Mouse (Mus musculus): Measurements from ENCODE around the gene Ubap2. TPM values are rescaled to one million over a fixed set of nuclear protein-coding genes. Genes with fewer than 3 reads are reported as not detected.

Ubap2 gene
- 64.5 and 76.4 TPM in 2 replicates for polyA plus RNA-seq (2015; fragmentation: Nextera tagmentation; extraction: Ambion mirVana)

DNA sequence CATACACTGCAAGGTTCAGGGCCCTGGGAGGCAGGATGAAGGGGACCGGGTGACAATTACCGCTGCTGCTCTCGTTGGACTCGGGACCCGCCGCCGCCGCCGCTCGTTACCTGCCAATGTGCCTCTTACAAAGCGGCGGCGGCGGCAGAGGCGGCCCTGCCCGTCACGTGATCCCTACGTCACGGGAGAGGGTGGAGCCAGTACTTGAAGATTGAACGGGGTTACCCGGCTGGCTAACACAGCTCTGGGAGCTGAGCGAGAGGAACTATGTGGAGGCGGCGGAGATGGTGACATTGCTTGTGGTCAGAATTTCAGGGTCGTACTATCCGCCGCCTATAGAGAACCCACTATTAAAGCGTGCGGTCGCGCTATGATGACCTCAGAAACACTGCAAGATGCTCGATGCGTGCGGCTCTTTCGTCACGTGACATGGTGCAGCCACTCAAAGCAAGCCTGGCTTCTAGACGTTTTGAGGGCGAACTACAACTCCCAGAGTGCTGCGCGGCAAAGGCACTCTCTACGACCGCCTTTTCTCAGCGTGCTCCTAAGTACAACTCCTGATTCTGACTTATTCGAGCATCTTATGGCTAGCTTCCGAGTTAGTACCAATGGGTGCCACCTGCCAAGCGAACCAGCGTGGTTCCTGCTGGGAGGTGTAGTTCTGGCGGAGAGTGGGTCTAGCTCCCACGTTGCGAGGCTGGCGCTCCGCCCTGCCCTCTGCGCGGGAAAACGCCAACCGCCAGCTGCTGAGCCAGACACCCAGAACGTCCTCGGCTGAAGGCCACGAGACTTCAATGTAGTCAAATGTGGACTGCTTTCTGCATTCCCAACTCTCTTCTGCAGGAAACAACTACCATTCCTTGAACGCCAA is at the start of gene Ubap2:
TSS of gene Ubap2 (minus strand) at position 165 of the 871 bp plus-strand sequence.
- Histone ChIP-seq H3K9ac (replicated peaks; ENCODE audit: low read length) (peak within 1 kb of the TSS; percentile 93), H3K4me3 (ENCODE audit: low read length) (peak within 1 kb of the TSS; percentile 92), H3K27ac (ENCODE audit: low read length) (peak within 1 kb of the TSS; percentile 96), H3K4me1 (ENCODE audit: insufficient read depth, low read length) (peaks cover 26% of the 10 kb centered on the region), H3K36me3 (ENCODE audit: insufficient read depth, low read length) (peaks cover 10% of the 10 kb centered on the region), H3K27me3 (ENCODE audit: insufficient read depth, low read length) (no peaks in the 10 kb centered on the region), H3K4me2 (replicated peaks; ENCODE audit: low read depth, low read length) (peak within 1 kb of the TSS; percentile 70), H3K9me3 (ENCODE audit: low read length) (no peaks in the 10 kb centered on the region)
- peak; percentile 98 for ATAC-seq (ENCODE audit: low FRiP score, low TSS enrichment)
- WGBS: under 1% methylated on average over 60 of the region's 60 CpGs

DNA sequence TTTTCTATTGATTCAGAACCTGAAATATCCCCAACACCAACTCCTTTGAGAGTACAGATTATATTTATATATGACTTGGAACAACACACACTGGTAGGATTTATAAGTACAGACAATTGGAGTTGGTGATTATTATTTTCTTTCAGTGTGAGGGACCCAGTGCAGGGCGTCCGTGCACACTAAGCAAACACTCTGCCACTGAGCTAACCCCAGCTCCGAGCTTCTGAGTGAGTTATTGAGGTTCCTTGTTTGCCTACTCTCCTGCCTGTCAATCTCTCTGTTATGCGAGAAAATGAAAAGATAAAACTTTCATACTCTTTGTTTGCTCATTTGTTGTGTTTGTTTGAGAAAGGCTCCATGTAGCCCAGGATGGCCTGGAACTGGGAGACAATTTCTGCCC is 46.0 kb upstream of the Ubap2 start:
- no peaks in the 10 kb centered on the region for H3K9me3 ChIP-seq (ENCODE audit: low read length)
- no peak overlapping the region for H3K9ac ChIP-seq (replicated peaks; ENCODE audit: low read length)
- no peaks in the 10 kb centered on the region for H3K36me3 ChIP-seq (ENCODE audit: insufficient read depth, low read length)
- no peak overlapping the region for H3K4me2 ChIP-seq (replicated peaks; ENCODE audit: low read depth, low read length)
- H3K27me3 ChIP-seq (ENCODE audit: insufficient read depth, low read length): no peaks in the 10 kb centered on the region
- no peak for ATAC-seq (ENCODE audit: low FRiP score, low TSS enrichment)
- no peak overlapping the region for H3K4me3 ChIP-seq (ENCODE audit: low read length)
- 50% methylated on average over 4 of the region's 4 CpGs for WGBS
- H3K27ac ChIP-seq (ENCODE audit: low read length): no peak overlapping the region
- H3K4me1 ChIP-seq (ENCODE audit: insufficient read depth, low read length): no peaks in the 10 kb centered on the region

- no peak for ATAC-seq (ENCODE audit: low FRiP score, low TSS enrichment)
- Histone ChIP-seq H3K4me2 (replicated peaks; ENCODE audit: low read depth, low read length) (no peak overlapping the region), H3K27me3 (ENCODE audit: insufficient read depth, low read length) (no peaks in the 10 kb centered on the region), H3K36me3 (ENCODE audit: insufficient read depth, low read length) (no peaks in the 10 kb centered on the region), H3K4me1 (ENCODE audit: insufficient read depth, low read length) (peaks cover 12% of the 10 kb centered on the region), H3K9ac (replicated peaks; ENCODE audit: low read length) (no peak overlapping the region), H3K4me3 (ENCODE audit: low read length) (no peak overlapping the region), H3K27ac (ENCODE audit: low read length) (no peak overlapping the region), H3K9me3 (ENCODE audit: low read length) (no peaks in the 10 kb centered on the region)
- 81% methylated on average over 5 of the region's 5 CpGs for WGBS
Observed at GRCm38 (mm10) chr4:41318267-41318666, 43.3 kb upstream of the Ubap2 start.

GRCm38 (mm10) chr4:41315173-41315572 is 40.2 kb upstream of the Ubap2 start:
- peak overlapping the region; percentile 93 for H3K9ac ChIP-seq (replicated peaks; ENCODE audit: low read length)
- no peaks in the 10 kb centered on the region for H3K9me3 ChIP-seq (ENCODE audit: low read length)
- H3K27ac ChIP-seq (ENCODE audit: low read length): peak overlapping the region; percentile 99
- H3K4me2 ChIP-seq (replicated peaks; ENCODE audit: low read depth, low read length): peak overlapping the region; percentile 90
- peaks cover 20% of the 10 kb centered on the region for H3K4me1 ChIP-seq (ENCODE audit: insufficient read depth, low read length)
- no peaks in the 10 kb centered on the region for H3K27me3 ChIP-seq (ENCODE audit: insufficient read depth, low read length)
- no peak for ATAC-seq (ENCODE audit: low FRiP score, low TSS enrichment)
- 43% methylated on average over 8 of the region's 8 CpGs for WGBS
- H3K36me3 ChIP-seq (ENCODE audit: insufficient read depth, low read length): peaks cover 18% of the 10 kb centered on the region
- H3K4me3 ChIP-seq (ENCODE audit: low read length): peak overlapping the region; percentile 87

GRCm38 (mm10) chr4:41314141-41315129 is 39.5 kb upstream of the Ubap2 start, which contains the start of gene Dcaf12:
Dcaf12 (minus strand) TSS chr4:41314889.
- H3K9ac ChIP-seq (replicated peaks; ENCODE audit: low read length): peak within 1 kb of the TSS; percentile 93

DNA sequence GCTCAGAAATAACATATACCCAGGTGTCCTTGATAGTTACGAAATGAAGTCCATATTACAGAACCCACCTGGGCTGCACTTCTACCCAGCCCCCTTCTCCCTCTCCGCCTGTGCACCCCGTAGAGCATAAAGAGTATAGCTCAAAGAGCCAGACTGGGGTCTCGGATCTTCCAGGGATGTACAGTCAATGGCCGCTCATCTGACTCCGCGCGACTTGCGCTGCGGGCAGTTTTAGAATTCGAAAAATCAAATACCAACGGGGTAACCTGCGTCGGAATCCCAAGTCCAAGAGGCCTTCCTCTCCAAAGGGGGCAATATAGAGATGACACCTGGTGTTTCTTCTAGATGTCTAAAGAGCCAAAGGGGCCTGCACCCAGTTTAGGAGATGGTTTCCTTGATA is 38.8 kb upstream of the Ubap2 start:
- Histone ChIP-seq H3K9me3 (ENCODE audit: low read length) (no peaks in the 10 kb centered on the region), H3K4me2 (replicated peaks; ENCODE audit: low read depth, low read length) (peak overlapping the region; percentile 90), H3K27me3 (ENCODE audit: insufficient read depth, low read length) (no peaks in the 10 kb centered on the region), H3K9ac (replicated peaks; ENCODE audit: low read length) (peak overlapping the region; percentile 93), H3K4me1 (ENCODE audit: insufficient read depth, low read length) (peaks cover 20% of the 10 kb centered on the region), H3K27ac (ENCODE audit: low read length) (peak overlapping the region; percentile 99), H3K4me3 (ENCODE audit: low read length) (peak overlapping the region; percentile 87), H3K36me3 (ENCODE audit: insufficient read depth, low read length) (peaks cover 32% of the 10 kb centered on the region)
- no peak for ATAC-seq (ENCODE audit: low FRiP score, low TSS enrichment)
- 9% methylated on average over 14 of the region's 14 CpGs for WGBS

More at GRCm38 (mm10) chr4:41314141-41315129, 39.5 kb upstream of the Ubap2 start, which contains the start of gene Dcaf12:
- WGBS: under 1% methylated on average over 70 of the region's 70 CpGs
- Histone ChIP-seq H3K36me3 (ENCODE audit: insufficient read depth, low read length) (peaks cover 25% of the 10 kb centered on the region), H3K4me2 (replicated peaks; ENCODE audit: low read depth, low read length) (peak within 1 kb of the TSS; percentile 90), H3K4me1 (ENCODE audit: insufficient read depth, low read length) (peaks cover 20% of the 10 kb centered on the region), H3K9me3 (ENCODE audit: low read length) (no peaks in the 10 kb centered on the region), H3K4me3 (ENCODE audit: low read length) (peak within 1 kb of the TSS; percentile 87), H3K27me3 (ENCODE audit: insufficient read depth, low read length) (no peaks in the 10 kb centered on the region), H3K27ac (ENCODE audit: low read length) (peak within 1 kb of the TSS; percentile 99)
- peak; percentile 98 for ATAC-seq (ENCODE audit: low FRiP score, low TSS enrichment)

- Histone ChIP-seq H3K36me3 (ENCODE audit: insufficient read depth, low read length) (peaks cover 44% of the 10 kb centered on the region), H3K4me3 (ENCODE audit: low read length) (no peak overlapping the region), H3K9me3 (ENCODE audit: low read length) (no peaks in the 10 kb centered on the region), H3K9ac (replicated peaks; ENCODE audit: low read length) (no peak overlapping the region), H3K27me3 (ENCODE audit: insufficient read depth, low read length) (no peaks in the 10 kb centered on the region), H3K27ac (ENCODE audit: low read length) (no peak overlapping the region), H3K4me2 (replicated peaks; ENCODE audit: low read depth, low read length) (no peak overlapping the region), H3K4me1 (ENCODE audit: insufficient read depth, low read length) (peaks cover 20% of the 10 kb centered on the region)
- no peak for ATAC-seq (ENCODE audit: low FRiP score, low TSS enrichment)
- 90% methylated on average over 9 of the region's 9 CpGs for WGBS
Observed at GRCm38 (mm10) chr4:41310567-41311563, 35.9 kb upstream of the Ubap2 start.

DNA sequence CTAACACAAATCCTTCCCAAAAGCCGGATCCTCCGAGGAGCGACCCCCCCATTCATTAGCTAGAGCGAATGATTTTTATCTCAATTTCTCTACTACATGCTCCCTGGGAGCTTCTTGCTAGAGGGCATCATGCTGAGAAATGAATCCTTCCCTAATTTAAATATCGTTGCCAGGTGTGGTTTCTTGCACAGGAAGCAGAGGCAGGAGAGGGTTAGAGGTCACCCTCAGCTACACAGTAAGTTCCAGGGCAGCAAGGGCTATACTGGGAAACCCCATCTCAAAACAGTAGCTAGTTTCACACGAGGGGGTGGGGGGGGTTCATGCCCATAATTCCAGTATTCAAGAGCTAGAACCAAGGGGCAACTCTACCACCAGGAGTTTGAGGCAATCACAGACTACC is 32.5 kb upstream of the Ubap2 start:
- Histone ChIP-seq H3K27ac (ENCODE audit: low read length) (no peak overlapping the region), H3K4me1 (ENCODE audit: insufficient read depth, low read length) (no peaks in the 10 kb centered on the region; the same call in 1 of the 2 replicates), H3K9ac (replicated peaks; ENCODE audit: low read length) (no peak overlapping the region), H3K4me3 (ENCODE audit: low read length) (no peak overlapping the region), H3K36me3 (ENCODE audit: insufficient read depth, low read length) (peaks cover 54% of the 10 kb centered on the region), H3K9me3 (ENCODE audit: low read length) (no peaks in the 10 kb centered on the region), H3K27me3 (ENCODE audit: insufficient read depth, low read length) (no peaks in the 10 kb centered on the region), H3K4me2 (replicated peaks; ENCODE audit: low read depth, low read length) (no peak overlapping the region)
- WGBS: 84% methylated on average over 6 of the region's 6 CpGs
- ATAC-seq (ENCODE audit: low FRiP score, low TSS enrichment): no peak

GRCm38 (mm10) chr4:41304302-41304701 is 29.4 kb upstream of the Ubap2 start:
- H3K36me3 ChIP-seq (ENCODE audit: insufficient read depth, low read length): peaks cover 57% of the 10 kb centered on the region
- ATAC-seq (ENCODE audit: low FRiP score, low TSS enrichment): no peak
- WGBS: 62% methylated on average over 3 of the region's 3 CpGs

More at GRCm38 (mm10) chr4:41304302-41304701, 29.4 kb upstream of the Ubap2 start:
- no peak overlapping the region for H3K27ac ChIP-seq (ENCODE audit: low read length)
- no peaks in the 10 kb centered on the region for H3K9me3 ChIP-seq (ENCODE audit: low read length)
- no peak overlapping the region for H3K9ac ChIP-seq (replicated peaks; ENCODE audit: low read length)
- no peak overlapping the region for H3K4me3 ChIP-seq (ENCODE audit: low read length)
- H3K27me3 ChIP-seq (ENCODE audit: insufficient read depth, low read length): no peaks in the 10 kb centered on the region
- no peaks in the 10 kb centered on the region for H3K4me1 ChIP-seq (ENCODE audit: insufficient read depth, low read length)
- H3K4me2 ChIP-seq (replicated peaks; ENCODE audit: low read depth, low read length): no peak overlapping the region

All from kidney, embryonic 16.5 days (tissue).